Mouse (Mus musculus) small intestine, adult 2 months (tissue): ENCODE results near the gene Dip2b. TPM values are rescaled to one million over a fixed set of nuclear protein-coding genes. Genes with fewer than 3 reads are reported as not detected.

Experiments used
- H3K27ac ChIP-seq: fragments of 200-500 bp; 2 replicates; pipeline ENCODE4 v1.5.1; 2012; ENCODE audit warnings: low read depth, low read length, control low read depth, inconsistent platforms; ENCODE audit not compliant: insufficient read depth
- H3K27me3 ChIP-seq: fragments of 200-500 bp; 2 replicates; pipeline ENCODE4 v1.6.1; 2012; ENCODE audit warnings: mild to moderate bottlenecking, moderate library complexity, low read length, inconsistent platforms; ENCODE audit not compliant: control insufficient read depth, insufficient read depth
- H3K36me3 ChIP-seq: fragments of 200-500 bp; 2 replicates; pipeline ENCODE4 v1.6.1; 2012; ENCODE audit warnings: mild to moderate bottlenecking, low read length, control low read depth, inconsistent platforms; ENCODE audit not compliant: control insufficient read depth, insufficient read depth
- H3K4me1 ChIP-seq: fragments of 200-500 bp; 2 replicates; pipeline ENCODE4 v1.6.1; 2012; ENCODE audit warnings: low read length, inconsistent platforms, mixed read lengths; ENCODE audit not compliant: control insufficient read depth, insufficient read depth, insufficient read length
- H3K4me3 ChIP-seq: fragments of 200-500 bp; 2 replicates; pipeline ENCODE4 v1.5.1; 2012; ENCODE audit warnings: low read depth, mild to moderate bottlenecking, control low read depth, inconsistent platforms, low read length, moderate library complexity
- CTCF ChIP-seq: fragments of 200-500 bp; IDR thresholded peaks from 2 replicates; pipeline ENCODE4 v1.5.1; 2012; ENCODE audit warnings: low read depth, mild to moderate bottlenecking, control low read depth, inconsistent platforms, low read length, moderate library complexity, mixed read lengths; ENCODE audit not compliant: insufficient replicate concordance, insufficient read length; ENCODE audit errors: extremely low read depth
- POLR2A ChIP-seq: fragments of 200-500 bp; IDR thresholded peaks from 2 replicates; pipeline ENCODE4 v1.6.1; 2012; ENCODE audit warnings: low read depth, mild to moderate bottlenecking, control low read depth, inconsistent platforms, low read length, moderate library complexity
- whole genome bisulfite sequencing: fragments of 180-500 bp; shearing (Covaris S2); methylation state at CpG from one replicate; pipeline ENCODE4 v1.1.7; 2018; 5-methylcytosine and 5-hydroxymethylcytosine counted together
- polyA plus RNA-seq: library from polyadenylated mRNA; depleted of rRNA; stranded (reverse); fragments of >200 nt; gene quantifications from 2 replicates; pipeline ENCODE4 v1.2.3, GENCODE M21; 2012

Gene Dip2b
- polyA plus RNA-seq, 1 experiment: 5.8 TPM

GRCm38 (mm10) chr15:100190083-100190482 is 151.6 kb downstream of the Dip2b start:
- TF ChIP-seq CTCF: no peak
- TF ChIP-seq POLR2A: no peak
- WGBS: 98% methylated on average over 5 of the region's 5 CpGs

GRCm38 (mm10) chr15:100198983-100199745 is 160.7 kb downstream of the Dip2b start:
- Histone ChIP-seq H3K4me1 (no peaks in the 10 kb centered on the region), H3K27ac (no peak overlapping the region), H3K27me3 (no peaks in the 10 kb centered on the region), H3K4me3 (no peak overlapping the region), H3K36me3 (peaks cover 43% of the 10 kb centered on the region)
- WGBS: 89% methylated on average over 11 of the region's 11 CpGs
- TF ChIP-seq POLR2A (no peak), CTCF (no peak)

More at GRCm38 (mm10) chr15:100190083-100190482, 151.6 kb downstream of the Dip2b start:
- H3K4me1 ChIP-seq: no peaks in the 10 kb centered on the region; the same call in 1 of the 2 replicates
- H3K27me3 ChIP-seq: no peaks in the 10 kb centered on the region
- no peak overlapping the region for H3K4me3 ChIP-seq
- H3K27ac ChIP-seq: no peak overlapping the region
- peaks cover 62% of the 10 kb centered on the region for H3K36me3 ChIP-seq

- Histone ChIP-seq H3K4me3 (no peak overlapping the region), H3K27me3 (no peaks in the 10 kb centered on the region), H3K4me1 (no peaks in the 10 kb centered on the region), H3K27ac (no peak overlapping the region), H3K36me3 (peaks cover 41% of the 10 kb centered on the region)
- no peak for TF ChIP-seq POLR2A
- TF ChIP-seq CTCF: no peak
- WGBS: 87% methylated on average over 3 of the region's 3 CpGs
These were observed 161.3 kb downstream of the Dip2b start for GRCm38 (mm10) chr15:100199790-100200189.

GRCm38 (mm10) chr15:100201806-100202205 is 163.3 kb downstream of the Dip2b start:
- WGBS: 87% methylated on average over 3 of the region's 3 CpGs
- peaks cover 44% of the 10 kb centered on the region for H3K36me3 ChIP-seq

GRCm38 (mm10) chr15:100202431-100203015 is 164.1 kb downstream of the Dip2b start:
- H3K36me3 ChIP-seq: peaks cover 48% of the 10 kb centered on the region
- whole genome bisulfite sequencing: 87% methylated on average over 4 of the region's 4 CpGs
- H3K27me3 ChIP-seq: no peaks in the 10 kb centered on the region

More at GRCm38 (mm10) chr15:100201806-100202205, 163.3 kb downstream of the Dip2b start:
- TF ChIP-seq POLR2A (no peak), CTCF (no peak)
- Histone ChIP-seq H3K27me3 (no peaks in the 10 kb centered on the region), H3K4me3 (no peak overlapping the region), H3K4me1 (no peaks in the 10 kb centered on the region), H3K27ac (no peak overlapping the region)

GRCm38 (mm10) chr15:100204574-100204973 is 166.1 kb downstream of the Dip2b start:
- 81% methylated on average over 1 of the region's 1 CpGs for WGBS
- H3K4me3 ChIP-seq: no peak overlapping the region

More at GRCm38 (mm10) chr15:100202431-100203015, 164.1 kb downstream of the Dip2b start:
- Histone ChIP-seq H3K27ac (no peak overlapping the region), H3K4me1 (no peaks in the 10 kb centered on the region), H3K4me3 (no peak overlapping the region)
- no peak for TF ChIP-seq POLR2A
- TF ChIP-seq CTCF: no peak

GRCm38 (mm10) chr15:100210013-100210412 is 171.5 kb downstream of the Dip2b start:
- 93% methylated on average over 3 of the region's 3 CpGs for WGBS
- Histone ChIP-seq H3K36me3 (peaks cover 76% of the 10 kb centered on the region), H3K27ac (no peak overlapping the region), H3K4me3 (no peak overlapping the region), H3K27me3 (no peaks in the 10 kb centered on the region), H3K4me1 (no peaks in the 10 kb centered on the region)
- TF ChIP-seq POLR2A: no peak
- no peak for TF ChIP-seq CTCF

More at GRCm38 (mm10) chr15:100204574-100204973, 166.1 kb downstream of the Dip2b start:
- Histone ChIP-seq H3K4me1 (no peaks in the 10 kb centered on the region), H3K27me3 (no peaks in the 10 kb centered on the region), H3K36me3 (peaks cover 58% of the 10 kb centered on the region), H3K27ac (peak overlapping the region; percentile 57)
- TF ChIP-seq CTCF (no peak), POLR2A (no peak)
